Mouse (Mus musculus): ENCODE data around the gene Map2k2.
"Not testable (repeated sequence)": the region's sequence is repeated elsewhere in the genome, so short reads cannot be mapped to it uniquely, and the experiment has no call there.

The Map2k2 gene

DNA sequence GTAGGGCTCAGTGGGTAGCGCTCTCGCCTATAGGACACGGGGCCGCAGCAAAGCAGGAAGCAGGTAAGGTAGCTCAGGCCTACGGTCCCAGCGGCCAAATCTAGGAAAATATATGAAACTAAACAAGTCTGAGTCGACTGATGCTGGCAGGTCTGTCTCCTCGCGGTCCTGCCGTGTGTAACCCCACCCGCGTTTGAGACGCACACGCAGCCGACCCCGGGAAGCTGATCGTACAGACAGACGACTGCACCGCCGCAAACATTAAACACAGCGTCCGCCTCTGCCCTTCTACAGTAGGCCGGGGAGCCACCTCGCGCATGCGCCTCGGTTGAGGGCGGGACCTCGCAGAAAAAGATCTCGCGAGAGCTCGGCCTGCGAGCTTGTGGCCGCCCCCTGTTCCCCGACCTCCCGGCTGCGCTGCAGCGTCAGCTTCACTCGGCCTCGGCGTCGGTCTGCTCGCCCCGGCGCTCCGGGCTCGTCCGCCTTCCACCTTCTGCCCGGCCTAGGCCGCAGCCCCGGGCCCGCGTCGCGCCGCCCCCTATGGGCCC lies at the start of gene Map2k2:
Gene Map2k2, plus strand, starts transcription at position 351 of the 548 bp plus-strand sequence.
- DNase-seq: peak; percentile 98

DNA sequence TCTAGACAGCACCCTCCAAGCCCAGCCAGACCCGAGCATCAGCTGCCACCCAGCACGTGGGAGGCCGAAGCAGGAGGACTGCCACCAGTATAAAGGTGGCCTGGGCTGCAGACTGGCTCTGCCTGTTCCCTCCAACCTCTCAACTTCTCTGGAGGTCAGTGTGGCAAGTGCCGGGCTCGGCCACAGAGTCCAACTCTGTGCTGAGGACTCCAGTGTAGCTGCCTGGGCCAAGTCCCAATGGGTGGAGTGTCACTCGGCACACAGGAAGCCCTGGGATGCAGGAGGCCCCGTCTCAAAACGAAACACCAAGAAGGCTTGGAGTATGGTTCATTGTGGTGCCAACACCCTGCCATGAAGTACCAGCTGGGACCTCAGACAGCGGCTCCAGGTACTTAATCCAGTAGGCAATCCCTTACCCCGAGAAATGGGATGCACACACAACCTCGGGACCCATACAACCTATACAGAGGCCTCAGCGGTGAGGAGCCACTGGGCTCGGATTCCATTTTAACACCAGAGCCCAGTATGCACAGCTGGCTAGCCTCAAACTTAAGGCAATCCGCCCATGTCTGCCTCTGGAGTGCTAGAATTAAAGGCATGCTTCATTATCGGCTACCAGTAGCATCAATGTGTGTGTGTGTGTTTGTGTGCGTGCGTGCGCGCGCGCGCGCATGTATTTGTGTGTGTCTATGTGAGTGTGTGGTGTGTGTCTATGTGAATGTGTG lies 48.1 kb upstream of the Map2k2 start:
- no peak for DNase-seq

DNA sequence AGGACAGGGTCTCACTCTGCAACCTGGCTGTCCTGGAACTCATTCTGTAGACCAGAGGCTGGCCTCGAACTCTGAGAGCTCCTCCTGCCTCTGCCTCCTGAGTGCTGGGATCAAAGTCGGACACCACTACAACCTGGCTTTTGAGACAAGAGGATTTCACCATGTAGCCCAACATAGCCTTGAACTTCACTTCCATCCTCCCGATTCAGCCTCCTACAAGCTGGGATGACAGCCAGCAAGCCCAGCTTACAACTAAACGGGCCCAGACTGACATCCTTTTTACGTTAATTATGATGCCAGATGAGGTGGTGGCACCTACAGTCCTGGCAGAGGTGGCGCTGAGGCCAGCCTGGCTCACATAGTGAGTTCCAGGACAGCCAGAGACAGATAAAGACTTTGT lies 46.8 kb upstream of the Map2k2 start:
- no peak for DNase-seq

DNA sequence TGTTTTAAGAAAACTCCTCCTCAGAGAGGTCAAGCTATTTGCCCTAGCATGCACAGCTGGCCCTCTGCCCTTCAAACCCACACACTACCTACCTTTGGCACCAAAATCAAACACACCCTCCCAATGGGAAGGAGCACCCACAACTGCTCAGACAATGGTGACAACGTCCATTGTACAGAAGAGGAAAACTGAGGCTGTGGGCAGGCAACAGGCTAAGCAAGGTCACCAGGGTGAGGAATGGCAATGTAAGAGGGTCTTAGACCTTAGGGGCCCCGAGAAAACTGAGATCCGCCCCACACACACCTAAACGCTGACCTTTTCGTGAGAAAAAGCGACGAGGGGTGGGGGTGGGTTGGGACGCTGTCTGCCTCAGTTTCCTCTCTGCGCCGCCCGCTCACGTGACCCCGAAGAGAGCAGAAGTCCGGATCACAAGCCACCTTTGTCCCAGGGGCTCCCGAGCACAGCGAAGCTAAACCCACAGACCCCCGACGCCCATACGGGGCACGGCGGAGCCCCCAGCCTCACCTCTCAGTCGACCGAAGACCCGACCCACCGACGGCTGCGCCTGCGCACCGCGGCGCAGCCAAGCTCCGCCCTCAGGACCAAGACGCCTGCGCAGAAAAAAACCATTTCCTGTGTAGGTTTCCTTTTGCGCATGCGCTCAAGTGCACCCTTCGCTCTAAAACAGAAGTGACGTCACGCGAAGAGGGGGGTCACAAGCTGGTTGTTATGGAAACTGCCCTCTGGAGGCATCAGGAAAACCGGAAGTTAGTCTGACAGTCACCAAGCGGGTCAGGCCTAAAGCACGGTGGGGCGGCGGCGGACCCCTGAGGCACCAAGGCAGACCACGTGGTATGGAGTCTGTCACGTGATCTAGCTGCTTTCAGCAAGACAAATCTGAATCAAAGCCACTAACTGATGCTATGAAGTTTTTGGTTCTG lies 45.8 kb upstream of the Map2k2 start, which contains the start of gene Sgta:
Gene Sgta, minus strand, starts transcription at position 579 of the 941 bp plus-strand sequence.
- DNase-seq: peak; percentile 100

GRCm38 (mm10) chr10:81062710-81063109 lies 43.0 kb upstream of the Map2k2 start:
- DNase-seq: no peak

DNA sequence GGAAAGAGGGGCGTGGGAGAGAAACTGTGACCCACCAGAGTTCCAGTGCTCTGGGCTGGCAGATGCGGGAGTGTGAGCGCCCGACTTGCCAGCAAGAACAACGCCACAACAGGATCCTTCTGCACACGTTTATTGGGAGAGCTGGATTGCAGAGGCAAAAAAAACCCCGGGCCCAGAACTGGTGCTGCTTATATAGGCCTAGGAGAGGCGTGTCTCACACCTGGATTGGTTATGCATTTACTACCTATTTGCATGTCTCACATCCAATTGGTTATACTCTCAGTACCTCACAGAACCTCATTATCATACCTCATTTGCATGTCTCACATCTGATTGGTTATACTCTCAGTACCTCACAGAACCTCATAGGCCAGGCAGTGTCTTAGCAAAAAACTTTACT lies 41.2 kb upstream of the Map2k2 start:
- not testable (repeated sequence) for DNase-seq

DNA sequence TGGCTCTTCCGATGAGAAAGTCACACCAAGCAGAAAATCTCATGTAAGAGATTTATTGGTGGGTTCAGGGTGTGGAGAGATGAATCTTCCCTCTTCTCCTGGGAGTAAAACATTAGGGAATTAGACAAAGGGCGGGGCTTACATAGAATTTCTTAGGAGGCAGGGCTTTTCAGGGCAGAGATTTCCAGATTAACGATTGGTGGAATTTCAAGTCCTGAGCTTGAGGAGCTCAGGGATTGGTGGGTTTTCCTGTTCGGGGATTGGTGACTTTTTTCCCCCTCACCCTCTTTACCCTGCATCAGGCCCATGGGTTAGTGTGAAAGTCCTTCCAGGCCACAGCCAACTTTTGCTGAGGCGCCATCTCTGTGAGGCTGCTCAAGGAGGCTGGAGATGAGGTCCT lies 37.0 kb upstream of the Map2k2 start:
- no peak for DNase-seq

GRCm38 (mm10) chr10:81069836-81070235 lies 35.9 kb upstream of the Map2k2 start, which contains the start of gene Thop1:
Gene Thop1 (plus strand): TSS chr10:81070035.
- peak; percentile 99 for DNase-seq

- no peak for DNase-seq
Observed at GRCm38 (mm10) chr10:81072290-81072689, 33.4 kb upstream of the Map2k2 start.

- DNase-seq: no peak
Observed at GRCm38 (mm10) chr10:81073464-81073863, 32.3 kb upstream of the Map2k2 start.

- DNase-seq: no peak
Observed at GRCm38 (mm10) chr10:81075734-81076133, 30.0 kb upstream of the Map2k2 start.

DNA sequence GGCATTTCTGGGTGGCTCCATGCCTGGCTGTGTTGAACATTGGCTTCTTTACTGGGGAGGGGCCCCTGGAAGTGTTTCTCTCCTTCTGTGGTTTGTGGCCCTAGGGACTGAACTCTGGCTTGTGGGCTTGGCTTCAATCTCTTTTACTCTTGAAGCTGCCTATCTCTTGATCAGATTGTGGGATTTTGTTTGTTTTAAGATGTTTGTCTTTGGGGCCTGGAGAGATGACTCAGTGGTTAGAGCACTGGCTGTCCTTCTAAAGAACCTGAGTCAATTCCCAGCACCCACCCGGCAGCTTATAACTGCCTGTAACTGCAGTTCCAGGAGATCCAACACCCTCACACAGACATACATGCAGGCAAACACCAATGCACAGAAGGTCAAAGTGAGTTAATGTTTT lies 29.4 kb upstream of the Map2k2 start:
- no peak for DNase-seq

- no peak for DNase-seq
Observed at GRCm38 (mm10) chr10:81077916-81078315, 27.8 kb upstream of the Map2k2 start.

DNA sequence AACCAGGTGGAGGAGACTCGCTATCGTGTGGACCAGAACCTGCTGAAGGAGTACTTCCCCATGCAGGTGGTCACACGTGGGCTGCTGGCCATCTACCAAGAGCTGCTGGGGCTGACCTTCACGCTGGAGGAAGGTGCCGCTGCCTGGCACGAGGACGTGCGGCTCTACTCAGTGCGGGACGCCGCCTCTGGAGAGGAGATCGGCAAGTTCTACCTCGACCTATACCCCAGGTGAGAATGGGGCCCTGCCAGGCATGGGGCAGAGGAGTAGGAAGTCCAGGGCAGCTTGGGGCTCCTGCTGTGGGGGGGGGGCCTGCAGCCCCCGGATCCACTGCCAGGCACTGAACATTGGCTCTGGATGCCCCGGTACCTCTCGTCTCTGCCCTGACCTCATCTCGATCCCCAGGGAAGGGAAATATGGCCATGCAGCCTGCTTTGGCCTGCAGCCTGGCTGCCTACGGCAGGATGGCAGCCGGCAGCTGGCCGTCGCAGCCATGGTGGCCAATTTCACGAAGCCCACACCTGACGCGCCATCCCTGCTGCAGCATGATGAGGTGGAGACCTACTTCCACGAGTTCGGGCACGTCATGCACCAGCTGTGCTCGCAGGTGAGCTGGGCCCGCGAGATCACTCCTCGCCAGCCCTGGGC lies 25.6 kb upstream of the Map2k2 start:
- no peak for DNase-seq

DNA sequence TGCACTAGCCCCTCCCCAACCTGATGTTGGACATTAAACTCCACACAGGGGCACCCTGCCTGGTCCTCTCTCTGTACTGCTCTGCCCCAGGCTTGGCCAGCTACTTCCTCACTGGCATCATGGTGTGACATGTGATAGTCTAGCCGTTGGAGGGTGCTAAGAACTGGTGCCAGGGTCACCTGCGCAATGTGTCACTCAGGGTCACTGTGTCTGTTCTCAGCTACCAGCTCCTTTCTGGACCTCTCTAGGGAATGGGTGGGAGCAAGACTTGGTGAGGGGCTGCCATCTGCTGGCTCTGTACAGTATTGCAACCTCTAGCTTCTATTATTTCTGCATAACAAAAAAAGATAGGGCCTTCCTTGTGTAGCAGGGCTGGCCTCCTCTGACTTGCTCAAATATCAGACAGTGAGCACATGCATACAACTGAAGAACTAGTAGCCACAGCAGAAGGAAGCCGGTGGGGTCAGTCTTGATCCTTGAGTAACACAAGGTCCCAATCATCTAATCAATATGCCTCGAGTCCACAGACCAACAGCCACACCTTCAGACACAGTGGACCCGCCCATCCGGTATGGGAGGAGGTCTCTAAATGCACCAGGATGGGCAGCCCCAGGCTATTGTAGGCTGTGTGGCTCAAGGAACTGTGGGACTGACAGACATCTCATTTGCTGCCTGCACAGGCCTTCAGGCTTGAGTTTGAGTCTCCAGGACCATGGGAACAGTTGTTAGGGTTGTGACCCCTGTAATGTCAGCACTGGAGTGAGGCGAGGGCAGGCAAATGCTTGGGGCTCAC lies 23.4 kb upstream of the Map2k2 start:
- peak; percentile 79 for DNase-seq

DNA sequence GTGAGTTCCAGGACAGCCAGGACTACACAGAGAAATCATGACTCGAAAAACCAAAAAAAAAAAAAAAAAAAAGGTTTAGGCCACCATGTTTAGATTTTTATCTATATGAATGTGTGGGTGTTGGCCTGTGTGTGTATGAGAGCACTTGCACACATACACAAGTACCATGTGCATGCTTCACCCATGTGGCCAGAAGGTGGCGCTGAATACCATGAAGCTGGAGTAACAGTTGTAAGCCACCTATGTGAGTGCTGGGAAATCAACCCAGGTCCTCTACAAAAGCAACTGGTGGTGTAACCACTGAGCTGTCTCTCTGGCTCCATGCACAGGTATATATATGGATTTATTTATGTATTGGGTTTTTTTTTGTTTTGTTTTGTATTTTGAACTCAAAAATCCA lies 18.7 kb upstream of the Map2k2 start:
- DNase-seq: no peak

DNA sequence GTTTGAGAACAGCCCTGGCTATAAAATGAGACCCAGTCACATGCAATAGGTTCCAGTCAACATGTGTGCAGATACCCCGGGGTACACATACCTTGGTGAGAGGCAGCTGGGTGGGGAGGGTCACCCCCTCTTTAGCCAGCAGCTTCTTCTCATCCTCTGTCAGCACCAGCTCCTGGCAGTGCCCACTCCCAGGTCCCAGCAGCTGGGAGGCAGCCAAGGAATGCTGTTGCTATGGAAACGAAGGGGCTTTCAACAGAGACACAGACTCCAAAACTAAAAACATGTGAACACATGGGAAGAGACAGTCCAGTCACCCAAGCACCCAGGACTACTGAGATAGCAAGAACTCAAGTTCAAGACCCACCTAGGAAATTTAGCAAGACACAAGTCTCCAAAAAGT lies 16.5 kb upstream of the Map2k2 start:
- no peak for DNase-seq

DNA sequence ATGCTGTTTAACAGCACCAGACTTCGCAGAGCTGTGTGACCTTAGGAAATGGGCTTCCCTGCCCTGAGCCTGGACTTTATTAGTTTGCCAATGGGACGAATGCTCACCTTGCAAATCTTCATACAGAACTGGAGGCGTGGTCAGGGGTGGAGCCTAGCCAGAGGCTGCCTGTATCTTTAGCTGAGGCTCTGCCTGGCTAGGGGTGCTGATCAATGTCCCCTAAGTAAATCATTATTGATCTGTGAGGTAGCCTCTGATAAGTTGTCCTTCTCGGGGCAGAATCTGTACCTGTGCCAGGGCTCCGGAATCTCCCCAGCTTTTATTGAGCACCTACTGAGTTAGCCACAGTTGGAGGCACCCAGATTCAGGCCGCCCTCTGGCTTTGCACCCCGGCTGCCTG lies 15.1 kb upstream of the Map2k2 start:
- DNase-seq: no peak

DNA sequence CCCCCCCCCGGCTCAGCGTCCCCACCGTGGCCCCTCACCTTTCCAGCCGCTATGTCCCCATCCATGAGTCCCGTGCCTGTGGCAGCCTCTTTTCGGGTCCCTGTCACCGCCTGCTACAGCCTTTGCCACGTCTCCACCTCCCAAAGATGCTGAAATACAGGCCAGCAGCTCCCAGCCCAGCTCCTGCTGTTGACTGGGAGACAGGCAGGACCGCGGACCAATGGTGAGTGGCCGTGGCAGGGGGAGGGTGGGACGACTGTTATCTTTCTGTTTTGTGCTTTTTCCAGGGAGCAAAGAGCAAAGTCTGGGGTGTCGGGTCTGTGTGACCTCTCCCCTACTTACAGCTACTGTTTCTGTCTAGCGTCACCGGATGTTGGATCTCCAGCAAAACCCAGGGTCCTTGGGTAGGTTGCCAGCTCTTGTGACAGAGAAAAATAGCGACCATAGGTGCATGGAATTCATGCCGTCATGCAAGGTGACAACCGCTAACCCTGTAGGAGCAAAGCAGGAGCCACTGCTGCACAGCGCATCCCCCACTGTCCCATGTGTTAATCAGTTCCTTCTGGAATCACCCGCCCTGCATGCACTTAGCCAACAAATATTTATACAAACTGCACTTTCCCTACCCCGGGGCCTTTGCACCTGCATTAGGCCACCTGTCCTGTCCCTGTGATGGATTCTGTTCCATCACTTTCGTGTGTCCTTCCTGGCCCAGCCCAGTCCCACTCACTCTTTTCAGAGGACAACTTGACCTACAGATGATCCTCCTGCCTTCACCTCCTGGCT lies 13.1 kb upstream of the Map2k2 start:
- peak; percentile 69 for DNase-seq

- DNase-seq: no peak
Observed at GRCm38 (mm10) chr10:81094931-81095678, 10.6 kb upstream of the Map2k2 start.
